Mouse (Mus musculus) colon, adult 2 months (tissue): ENCODE results near the gene Tmem237. TPM values are rescaled to one million over a fixed set of nuclear protein-coding genes. Genes with fewer than 3 reads are reported as not detected.

Source experiments
- polyA plus RNA-seq: library from polyadenylated mRNA; depleted of rRNA; stranded (reverse); fragments of >200 nt; gene quantifications from 2 replicates; pipeline ENCODE4 v1.2.3, GENCODE M21; 2012; rRNA removed

Gene Tmem237
- polyA plus RNA-seq, result 1.1 and 1.8 TPM in 2 replicates

DNA sequence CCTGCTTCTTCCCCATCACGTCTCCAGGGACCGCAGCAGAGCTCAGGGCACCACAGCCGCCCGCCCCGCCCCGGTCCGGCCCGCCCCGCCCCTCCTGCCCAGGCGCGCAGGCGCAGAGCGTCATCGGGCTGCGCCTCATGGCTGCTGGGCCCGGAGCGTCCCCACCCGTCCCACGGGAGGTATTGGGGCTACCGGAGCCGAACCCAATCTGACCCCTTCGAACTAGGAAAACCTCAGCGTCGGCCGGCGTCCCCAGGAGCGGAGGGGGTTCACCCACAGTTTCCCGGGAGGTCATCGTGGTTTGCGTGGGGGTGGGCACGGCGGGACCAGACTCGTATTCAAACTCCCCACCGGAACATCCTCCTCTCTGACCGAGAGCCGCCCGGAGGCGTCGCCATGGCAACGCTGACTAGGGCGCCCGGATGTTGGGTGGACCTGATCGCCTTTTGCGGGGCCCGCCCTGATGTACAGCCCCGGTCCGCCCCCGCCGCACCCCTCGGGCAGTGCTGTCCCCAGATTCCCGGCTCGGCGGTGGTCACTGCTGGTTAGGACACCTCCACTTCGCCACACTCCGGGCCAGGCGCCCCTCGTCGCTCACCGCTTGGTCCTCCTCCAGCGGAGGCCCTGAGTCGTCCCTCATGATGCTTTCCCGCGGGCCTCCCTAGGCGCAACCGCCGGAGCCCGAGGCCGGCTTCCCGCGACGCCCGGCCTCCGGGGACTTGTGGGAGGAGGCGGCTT lies at the start of gene Tmem237:
Gene Tmem237 (minus strand): TSS at position 689 of the 738 bp plus-strand sequence.

DNA sequence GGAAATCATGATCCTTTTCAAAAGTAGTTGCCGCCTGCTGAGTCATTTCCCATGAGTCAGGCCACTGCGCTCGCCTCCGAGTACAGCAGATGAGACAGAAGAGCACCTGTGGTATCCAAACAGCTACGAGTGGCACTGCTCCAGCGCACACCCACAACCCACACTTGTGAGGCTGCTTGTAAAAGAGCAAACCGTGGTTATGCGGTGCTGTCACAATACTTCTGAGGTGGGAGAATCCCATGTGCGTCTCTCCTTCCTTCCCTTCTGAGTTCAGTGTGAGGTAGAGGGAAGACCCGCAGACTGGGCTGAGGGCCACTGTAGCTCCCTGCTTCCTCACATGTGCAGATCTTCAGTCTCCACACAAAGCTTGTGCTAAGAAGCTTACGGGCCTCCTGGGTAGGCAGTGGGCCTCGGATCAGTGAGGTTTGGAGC lies 42.8 kb upstream of the Tmem237 start, which contains the start of gene Mpp4:
Gene Mpp4 (minus strand): TSS at position 360 of the 432 bp plus-strand sequence.

DNA sequence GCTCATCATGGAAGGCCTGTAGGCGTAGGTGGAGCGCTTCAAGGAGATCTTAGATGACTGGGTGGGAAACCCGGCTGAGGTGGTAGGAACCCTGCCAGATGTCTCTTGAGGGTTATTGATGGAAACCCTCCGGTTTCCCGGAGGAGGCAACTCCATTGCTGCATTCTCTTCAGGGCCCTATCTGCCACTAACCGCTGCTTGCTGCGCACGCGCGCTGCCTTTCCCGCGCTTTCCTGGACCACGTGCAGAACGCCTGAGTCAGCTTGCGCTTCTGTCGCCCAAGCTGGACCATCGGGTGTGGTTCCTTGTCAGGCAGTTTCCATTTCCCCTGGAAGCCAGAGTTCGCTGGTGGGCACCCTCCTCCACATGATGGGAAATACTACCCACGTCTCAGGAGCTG lies 25.5 kb downstream of the Tmem237 start, which contains the start of gene C2cd6:
Gene C2cd6 (minus strand): TSS at position 196 of the 400 bp plus-strand sequence.

Other genes with a start within 250 kb of the Tmem237 start
- 22.7 and 25.5 TPM in 2 replicates for gene Trak2, start 147.0 kb downstream of the Tmem237 start, polyA plus RNA-seq
- gene Stradb, start 146.9 kb downstream of the Tmem237 start, polyA plus RNA-seq, result 6.9 and 8.2 TPM in 2 replicates
- not detected in 2 replicates for gene C2cd6, start 25.5 kb downstream of the Tmem237 start, polyA plus RNA-seq
- gene Mpp4, start 43.0 kb upstream of the Tmem237 start, polyA plus RNA-seq, result 0.34 and 0.48 TPM in 2 replicates
- gene Als2, start 116.8 kb upstream of the Tmem237 start, polyA plus RNA-seq, result 2.0 and 3.0 TPM in 2 replicates
- gene Cdk15, start 136.5 kb upstream of the Tmem237 start, polyA plus RNA-seq, result 0.07 TPM in 1 of 2 replicates, not detected in the other